Mouse (Mus musculus): ENCODE measurements around the gene Cacna1b.

The Cacna1b gene

DNA sequence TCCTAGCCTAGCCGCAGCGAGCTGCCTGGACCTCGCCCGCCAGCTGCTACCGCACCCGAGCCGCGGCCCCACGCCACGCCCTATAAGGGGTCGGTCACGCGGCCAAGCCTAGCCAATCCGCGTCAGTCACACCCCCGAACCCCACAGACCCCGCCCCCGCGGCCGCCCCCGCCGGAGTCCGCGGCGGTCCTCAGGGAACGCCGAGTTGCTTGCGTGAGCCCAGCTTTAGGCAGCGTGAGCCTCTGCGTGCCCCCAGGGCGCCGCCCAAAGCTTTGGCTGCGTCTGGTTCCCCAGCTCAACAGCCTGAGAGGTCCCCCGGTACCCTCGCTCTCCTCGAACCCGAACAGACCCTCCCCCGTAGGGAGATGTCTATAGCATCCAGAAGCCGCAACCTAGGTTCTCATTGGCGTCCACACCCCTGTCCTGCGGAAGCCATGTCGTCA lies at the start of gene Cacna1b:
Gene Cacna1b (minus strand): TSS at position 38 of the 443 bp plus-strand sequence.
- DNase-seq (ENCODE audit: low spot score in 2 of 2): peak in 1 of 2 experiments; percentile 15

DNA sequence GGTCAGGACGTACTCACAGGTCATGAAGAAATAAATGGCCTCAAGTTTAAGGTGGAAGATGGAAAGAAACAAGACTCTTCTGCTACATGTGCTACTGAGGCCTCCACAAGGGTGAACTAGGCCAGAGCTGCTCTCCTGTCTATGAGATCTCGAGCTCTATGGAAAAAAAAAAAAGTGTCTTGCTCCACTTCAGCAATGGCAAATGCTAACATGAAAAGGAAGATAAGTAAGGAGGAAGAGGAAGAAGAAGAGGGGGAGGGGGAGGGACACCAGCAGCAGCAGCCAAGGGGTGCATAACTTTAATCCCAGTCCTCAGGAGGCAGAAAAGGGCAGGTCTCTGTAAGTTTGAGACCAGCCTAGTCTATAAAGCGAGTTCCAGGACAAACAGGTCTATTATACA lies 46.8 kb upstream of the Cacna1b start:
- DNase-seq (ENCODE audit: low spot score in 2 of 2): no peak

DNA sequence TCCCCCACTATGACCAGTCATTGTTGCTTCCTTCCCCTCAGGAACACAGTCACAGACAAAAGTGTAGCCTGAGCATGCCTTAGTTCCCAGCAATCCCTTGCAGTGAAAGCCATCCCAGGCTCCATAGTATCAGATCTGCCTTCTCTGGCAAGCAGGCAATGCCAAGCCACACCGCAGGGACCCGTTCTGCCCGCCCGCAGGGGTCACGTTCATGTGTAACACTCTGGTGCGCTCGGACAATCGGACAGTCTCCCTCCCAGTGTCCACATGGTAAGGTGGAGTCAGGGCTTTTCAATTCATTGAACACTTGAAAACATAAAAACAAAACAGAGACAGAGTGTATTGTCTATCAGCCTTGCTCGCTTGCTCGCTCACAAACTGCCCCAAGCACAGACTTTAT lies 44.7 kb upstream of the Cacna1b start:
- no peak for DNase-seq (ENCODE audit: low spot score in 2 of 2)

DNA sequence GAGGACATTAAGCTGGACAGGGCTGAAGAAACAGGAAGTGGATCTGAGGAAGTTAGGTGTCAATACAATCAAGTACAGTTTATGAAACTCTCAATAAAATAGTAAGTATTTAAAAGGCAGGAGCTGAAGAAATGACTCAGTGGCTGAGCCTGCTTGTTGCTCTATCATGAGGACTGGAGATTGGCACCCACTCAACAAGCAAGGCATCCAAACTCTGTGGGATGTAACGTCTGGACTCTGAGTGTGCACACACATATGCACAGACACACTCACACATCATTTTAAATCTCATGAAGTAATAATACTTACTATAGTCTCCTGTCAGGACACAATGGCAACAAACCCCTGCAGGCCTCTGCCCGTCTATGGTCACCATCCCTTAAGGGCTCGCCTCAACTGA lies 44.1 kb upstream of the Cacna1b start:
- no peak for DNase-seq (ENCODE audit: low spot score in 2 of 2)

DNA sequence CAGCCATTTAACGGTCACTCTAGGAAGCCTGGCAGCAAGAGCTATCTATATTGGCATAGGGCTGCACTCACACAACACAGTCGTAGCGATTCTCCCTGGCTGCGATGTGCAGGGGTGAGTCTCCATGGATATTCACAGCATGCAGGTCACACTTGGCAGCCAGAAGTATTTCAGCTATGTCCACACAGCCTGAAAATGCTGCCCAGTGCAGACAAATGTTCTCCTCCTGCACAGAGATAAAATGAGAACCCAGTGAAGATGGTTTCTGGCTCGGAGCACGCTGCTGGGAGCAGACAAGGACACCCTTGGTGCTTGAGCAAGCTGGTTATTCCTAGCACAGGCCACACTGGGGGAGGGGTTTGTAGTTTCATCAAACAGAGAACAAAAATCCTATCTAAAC lies 43.2 kb upstream of the Cacna1b start:
- no peak for DNase-seq (ENCODE audit: low spot score in 2 of 2)

DNA sequence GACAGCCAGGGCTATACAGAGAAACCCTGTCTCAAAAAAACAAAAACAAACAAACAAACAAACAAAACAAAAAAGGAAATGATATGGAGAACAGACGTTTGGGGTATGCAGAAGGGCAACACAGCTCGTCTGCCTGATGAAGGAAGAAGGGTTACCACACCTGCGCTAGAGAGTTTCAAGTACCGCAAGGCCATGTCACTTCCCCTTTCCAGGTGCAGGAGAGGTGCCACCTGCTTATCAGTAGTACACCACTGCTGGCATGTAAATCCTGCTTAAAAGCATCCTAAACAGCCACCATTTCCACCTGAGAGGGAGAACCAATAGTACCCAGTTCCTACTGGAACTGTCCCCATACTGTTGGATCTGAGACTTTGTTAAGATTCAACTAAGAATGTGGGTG lies 42.7 kb upstream of the Cacna1b start:
- DNase-seq (ENCODE audit: low spot score in 2 of 2): no peak

DNA sequence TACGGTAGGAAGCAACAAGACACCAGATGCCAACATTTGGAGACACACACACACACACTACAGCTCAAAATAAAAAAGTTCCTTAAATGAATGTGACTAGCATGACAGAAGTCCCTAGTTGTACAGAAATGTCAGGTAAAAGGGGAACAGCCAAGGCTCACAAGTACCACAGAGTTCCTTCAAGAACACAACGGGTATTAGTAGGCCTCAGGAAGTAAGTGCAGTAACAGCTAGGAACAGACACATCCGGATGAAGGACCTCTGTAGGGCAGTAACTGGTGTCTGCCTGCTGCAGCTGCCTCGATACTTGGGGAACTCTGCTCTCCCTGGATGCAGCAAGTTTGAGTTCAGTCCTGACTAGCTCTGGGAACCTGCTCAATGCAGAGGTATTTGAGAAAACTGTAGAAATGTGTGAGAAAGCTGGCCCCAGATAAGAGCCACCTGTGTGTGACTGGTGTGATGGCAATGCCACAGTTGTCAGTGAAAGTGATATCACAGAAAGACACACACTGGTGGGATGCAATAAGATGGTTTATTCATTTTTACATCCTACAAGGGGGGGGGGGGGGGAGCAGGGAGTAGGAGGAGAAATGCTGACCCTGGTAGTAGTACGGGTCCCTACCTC lies 34.0 kb upstream of the Cacna1b start:
- no peak for DNase-seq (ENCODE audit: low spot score in 2 of 2)

DNA sequence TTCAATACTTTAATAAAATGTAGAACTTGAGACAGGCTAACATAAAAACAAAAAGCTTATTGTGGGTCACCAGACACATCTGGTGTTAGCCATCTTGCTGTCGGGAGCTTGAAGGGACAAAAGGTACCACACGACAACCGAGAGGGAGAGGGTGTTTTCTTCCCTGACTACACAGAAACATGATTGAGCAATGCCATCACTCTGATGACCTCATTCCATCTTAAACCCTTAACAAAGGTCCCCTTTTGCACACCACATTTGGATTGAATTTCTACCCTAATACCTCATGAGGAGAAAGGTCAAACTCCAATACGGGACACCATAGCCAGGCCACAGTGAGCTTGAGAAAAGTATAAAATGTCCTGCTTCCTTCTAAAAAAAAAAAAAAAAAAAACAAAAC lies 24.3 kb upstream of the Cacna1b start:
- no peak for DNase-seq (ENCODE audit: low spot score in 2 of 2)

DNA sequence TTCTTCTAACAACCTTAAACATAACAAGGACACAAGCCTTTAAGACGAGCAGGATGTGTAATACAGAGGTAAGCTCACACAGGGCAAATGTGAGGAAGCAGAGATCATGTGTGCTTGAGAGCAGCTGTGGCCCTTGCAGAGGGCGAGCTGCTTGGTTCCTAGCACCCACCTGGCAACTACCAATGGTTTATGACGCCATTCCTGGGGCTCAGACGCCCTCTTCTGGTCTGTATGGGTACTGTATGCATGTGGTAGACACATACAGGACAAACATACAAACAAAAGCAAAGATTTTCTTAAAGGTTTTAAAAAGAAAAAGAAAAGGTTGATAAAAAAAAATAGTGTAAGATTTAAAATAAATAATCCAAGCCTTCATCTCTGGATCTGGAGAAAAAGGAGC lies 18.3 kb upstream of the Cacna1b start:
- no peak for DNase-seq (ENCODE audit: low spot score in 2 of 2)

DNA sequence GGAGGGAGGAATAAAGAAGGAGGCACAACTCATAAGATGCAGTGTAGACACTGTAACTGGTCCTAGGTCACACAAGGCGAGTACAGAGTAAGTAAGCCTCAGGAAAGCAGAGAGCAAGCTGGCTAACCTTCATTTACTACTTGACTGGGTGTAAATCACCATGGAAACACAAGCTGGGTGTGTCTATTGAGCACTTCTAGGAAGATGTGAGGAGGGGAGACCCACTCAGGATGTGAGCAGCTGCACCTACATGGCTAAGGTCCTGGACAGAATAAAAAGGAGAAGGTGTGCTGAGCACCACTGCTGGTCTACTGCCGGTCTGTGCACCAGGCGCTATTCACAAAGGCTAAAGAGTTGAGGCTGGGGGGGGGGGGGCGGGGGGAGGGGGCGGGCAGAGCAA lies 13.9 kb upstream of the Cacna1b start:
- DNase-seq (ENCODE audit: low spot score in 2 of 2): no peak

DNA sequence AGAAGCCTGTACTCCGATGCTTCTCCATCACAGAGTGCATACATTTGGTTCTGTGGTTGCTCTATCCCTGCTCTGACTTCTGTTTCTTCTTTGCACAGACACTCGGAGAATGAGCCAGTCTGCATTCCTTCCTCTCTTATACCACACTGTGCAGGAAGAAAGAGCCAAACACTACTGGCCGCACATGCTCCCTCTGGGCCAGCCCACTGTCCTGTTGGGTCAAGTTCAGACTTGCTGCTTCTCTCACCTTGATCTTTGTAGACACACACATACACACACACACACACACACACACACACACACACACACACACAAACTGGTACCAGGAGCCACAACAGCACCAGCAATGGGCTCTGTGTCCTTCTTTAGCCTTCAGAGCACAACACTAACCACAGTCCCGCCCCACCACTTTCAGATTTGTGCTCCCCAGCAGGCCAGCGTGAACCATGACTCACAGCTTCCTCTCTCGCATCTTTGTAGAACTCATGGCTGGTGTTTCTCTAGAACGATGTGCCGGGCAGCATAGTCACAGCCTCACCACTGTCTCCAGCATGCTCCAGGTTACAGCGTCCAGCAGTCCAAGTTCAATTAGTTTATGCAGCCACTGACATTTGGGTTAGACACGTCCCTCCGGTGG lies 13.1 kb upstream of the Cacna1b start:
- DNase-seq (ENCODE audit: low spot score in 2 of 2): no peak

DNA sequence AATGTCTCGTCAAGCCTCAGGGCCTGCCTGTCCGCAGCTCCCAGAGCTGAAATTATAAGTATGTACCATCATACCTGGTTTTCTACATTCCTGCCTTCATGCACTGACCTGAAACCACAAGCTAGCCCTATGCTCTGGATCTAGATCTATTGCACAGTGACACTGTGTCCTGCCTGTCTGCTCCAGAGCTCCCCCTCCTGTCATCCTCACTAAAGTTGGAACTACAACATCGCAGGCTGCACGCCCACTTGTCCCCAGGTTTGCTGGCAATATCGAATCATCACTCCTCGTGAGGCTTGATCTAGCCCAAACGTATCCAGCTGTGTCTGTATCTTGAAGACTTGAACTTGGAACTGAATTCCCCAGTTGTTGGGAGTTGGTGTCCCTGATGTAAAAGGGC lies 11.9 kb upstream of the Cacna1b start:
- no peak for DNase-seq (ENCODE audit: low spot score in 2 of 2)

DNA sequence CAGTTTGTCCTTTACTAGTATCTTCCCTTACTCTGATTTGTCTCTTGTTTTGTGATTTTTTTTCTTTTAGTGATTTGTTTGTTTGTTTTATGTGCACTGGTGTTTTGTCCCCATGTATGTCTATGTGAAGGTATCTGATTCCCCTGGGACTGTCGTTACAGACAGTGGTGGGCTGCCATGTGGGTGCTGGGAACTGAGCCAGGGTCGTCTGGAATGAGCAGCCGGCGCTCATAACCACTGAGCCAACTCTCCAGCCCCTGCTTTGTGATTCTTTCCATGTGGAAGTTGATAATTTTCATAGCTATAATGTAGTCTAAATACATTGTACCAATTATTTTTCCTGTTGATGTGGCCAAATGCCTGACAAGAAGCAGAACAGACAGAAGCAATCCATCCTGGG lies 7.9 kb upstream of the Cacna1b start:
- no peak for DNase-seq (ENCODE audit: low spot score in 2 of 2)

DNA sequence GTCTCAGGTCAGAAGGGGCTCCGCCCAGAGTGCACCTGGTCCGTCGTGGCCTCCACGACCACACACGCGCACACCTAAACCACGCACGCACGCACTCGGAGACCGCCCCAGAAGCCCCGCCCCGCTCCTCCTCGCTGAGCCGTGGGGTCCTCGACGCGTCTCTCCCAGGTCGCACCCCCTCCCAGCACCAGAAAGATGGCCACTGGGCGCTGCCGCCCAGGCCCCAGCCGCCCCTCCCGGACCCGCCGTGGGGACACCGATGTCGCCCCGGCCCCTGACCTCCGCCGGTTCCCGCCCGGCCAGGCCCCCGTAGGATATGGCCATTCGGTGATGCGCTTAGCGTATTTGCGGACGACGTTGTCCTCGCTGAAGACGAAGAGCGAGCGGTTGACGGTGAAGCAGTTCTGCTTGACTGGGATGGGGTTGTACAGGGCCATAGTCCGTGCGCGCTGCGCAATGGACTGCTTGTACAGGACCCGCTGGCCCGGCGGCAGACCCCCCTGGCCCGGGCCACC lies 449 bp downstream of the Cacna1b start:
- no peak for DNase-seq (ENCODE audit: low spot score in 2 of 2)

DNA sequence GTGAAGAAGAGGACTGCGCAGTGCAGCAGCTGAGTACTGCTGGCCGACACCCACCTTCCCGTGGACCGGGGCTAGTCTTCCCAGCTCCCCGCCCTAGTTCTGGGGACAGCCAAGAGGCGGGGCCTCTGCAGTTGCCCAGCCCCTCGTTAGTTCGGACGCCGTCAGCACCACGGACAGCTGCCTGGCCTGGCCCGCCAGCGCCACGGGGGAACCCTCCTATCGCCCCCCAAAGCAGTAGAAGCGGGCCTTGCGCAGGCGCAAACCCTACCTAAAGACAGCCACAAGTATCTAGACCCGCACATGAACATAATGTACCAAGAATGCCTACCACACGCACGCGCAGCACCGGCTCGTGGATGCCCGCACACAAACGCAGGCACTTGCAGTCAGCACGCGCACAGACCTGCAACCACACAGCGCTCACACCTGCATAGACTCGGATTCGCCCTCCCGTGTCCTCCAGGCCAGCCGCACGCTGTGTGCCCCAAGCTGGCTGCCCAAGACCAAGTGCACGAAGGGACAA lies 968 bp downstream of the Cacna1b start:
- peak in 1 of 2 experiments; percentile 15 for DNase-seq (ENCODE audit: low spot score in 2 of 2)

DNA sequence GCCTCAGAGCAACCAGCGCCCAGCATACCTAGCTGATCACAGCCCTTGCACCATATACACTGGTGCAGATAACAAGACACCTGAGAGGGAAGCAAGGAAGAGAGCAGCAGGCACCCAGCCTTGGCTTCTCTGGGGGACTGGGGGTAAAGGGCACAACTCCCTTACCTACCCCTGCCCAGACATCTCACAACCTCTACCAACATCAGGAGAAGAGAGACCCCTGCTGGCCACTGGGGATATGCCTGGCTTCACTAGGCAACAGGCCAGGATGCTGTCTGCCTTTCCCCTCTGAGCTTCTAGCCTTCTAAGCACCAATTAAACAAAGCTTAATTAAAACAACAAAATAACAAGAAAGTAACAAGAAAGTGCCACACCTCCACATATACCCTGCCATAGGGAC lies 7.7 kb downstream of the Cacna1b start:
- DNase-seq (ENCODE audit: low spot score in 2 of 2): peak in 1 of 2 experiments; percentile 12

DNA sequence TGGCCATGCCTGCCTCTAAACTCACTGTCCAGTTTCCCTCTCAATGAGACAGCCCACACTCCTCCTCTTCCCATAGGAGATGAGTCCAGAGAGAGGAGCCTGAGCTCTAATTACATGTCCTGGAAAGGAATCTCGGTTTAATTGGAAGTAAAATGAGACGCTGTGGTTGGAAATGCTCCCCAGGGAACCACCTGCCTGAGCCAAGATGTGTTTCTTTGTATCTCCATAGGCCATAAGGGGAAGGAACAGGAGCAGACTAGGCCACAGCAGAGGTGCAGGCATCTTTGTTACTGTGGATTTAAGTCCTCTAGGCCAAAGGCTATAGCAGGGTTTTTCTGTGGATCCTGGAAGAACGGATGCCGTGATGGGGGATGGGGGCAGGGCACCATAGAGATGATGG lies 10.4 kb downstream of the Cacna1b start:
- no peak for DNase-seq (ENCODE audit: low spot score in 2 of 2)

DNA sequence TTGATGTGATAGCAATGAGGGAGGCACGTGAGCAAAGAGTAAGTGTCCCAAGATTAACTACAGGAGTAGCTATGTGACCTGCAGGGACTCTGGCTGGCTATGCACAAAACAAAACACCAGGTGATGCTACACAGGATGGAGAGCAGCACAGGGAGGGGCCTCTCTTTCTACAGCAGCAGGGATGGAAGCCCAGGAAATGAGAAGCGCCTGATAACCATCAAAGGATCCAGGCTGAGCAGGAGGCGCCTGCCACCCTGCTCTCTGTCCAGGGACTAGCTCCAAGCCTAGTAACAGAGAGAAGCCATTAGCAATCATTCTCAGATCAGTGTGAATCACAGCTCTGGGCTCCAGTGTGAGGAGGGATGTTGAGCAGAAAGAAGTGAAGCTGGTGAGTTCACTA lies 12.9 kb downstream of the Cacna1b start:
- DNase-seq (ENCODE audit: low spot score in 2 of 2): no peak

DNA sequence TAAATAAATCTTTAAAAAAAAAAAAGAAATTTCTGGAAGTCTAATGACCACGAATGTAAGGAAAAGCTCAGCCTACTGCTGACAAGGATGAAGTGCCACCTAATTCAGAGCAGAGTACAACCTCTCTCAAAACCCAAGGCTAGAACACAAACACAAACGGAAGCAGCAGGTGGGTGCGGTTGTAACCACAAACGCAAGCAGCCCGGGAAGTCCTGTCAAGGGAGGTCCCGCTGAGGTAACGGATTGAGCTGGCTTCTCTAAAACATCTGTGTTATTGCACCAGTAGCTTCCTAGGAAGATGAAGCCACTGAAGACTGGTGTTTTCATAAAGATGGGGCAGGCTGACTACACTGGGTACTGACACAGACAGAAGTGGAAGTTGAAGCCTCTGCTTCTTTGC lies 15.1 kb downstream of the Cacna1b start:
- no peak for DNase-seq (ENCODE audit: low spot score in 2 of 2)

DNA sequence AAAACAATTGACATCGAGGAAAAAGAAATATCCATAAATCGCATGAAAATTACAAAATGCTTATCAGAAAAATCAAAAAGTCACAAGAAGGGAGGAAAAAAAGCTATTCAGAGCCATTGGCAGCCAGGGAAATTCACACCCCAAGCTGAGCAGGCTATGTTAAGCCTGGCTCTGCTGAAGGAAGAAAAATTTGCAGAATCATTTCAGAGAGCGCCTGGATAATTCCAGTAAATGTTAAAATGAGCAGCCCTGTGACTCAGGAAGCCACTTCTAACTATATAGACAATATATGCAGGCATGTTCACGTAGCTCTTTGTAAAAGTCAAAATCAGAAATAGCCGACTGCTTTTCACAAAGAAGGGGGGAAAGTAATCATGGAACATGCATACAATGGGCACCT lies 23.3 kb downstream of the Cacna1b start:
- no peak for DNase-seq (ENCODE audit: low spot score in 2 of 2)

DNA sequence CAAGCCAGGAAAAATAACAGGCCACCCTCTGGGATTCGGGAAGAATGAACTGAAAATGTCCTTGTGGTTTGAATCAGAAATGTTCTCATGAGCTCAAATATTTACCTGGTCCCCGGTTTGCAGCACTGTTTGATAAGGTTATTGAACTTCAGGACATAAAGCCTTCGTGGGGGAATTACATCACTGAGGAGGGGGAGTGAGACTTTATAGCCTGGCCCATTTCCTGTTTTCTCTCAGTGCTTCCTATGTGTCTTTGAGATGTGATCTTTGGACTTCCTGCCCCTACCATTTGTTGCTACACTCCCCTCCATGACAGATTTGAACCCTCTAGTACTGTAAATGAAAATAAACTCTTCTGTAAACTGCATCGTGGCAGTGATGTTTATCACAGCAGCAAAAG lies 29.8 kb downstream of the Cacna1b start:
- DNase-seq (ENCODE audit: low spot score in 2 of 2): no peak

DNA sequence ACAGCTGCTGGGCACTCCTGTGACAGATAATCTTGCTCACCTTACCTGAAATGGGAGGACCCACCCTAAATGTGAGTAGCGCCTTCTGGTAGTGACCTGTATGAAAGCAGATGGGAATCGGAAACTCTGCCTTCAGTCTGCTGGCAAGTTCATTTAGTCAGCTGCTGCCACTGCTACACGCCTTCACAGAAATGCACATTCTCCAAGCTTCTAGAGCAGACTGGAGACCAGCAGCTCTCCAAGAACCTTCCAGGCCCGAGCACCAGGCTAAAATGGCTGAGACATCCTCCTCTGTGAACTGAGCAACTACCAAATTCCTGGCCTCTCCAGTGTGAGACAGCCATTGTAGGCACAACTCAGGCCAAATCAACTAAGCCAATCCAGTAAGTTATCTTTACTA lies 37.1 kb downstream of the Cacna1b start:
- no peak for DNase-seq (ENCODE audit: low spot score in 2 of 2)

DNA sequence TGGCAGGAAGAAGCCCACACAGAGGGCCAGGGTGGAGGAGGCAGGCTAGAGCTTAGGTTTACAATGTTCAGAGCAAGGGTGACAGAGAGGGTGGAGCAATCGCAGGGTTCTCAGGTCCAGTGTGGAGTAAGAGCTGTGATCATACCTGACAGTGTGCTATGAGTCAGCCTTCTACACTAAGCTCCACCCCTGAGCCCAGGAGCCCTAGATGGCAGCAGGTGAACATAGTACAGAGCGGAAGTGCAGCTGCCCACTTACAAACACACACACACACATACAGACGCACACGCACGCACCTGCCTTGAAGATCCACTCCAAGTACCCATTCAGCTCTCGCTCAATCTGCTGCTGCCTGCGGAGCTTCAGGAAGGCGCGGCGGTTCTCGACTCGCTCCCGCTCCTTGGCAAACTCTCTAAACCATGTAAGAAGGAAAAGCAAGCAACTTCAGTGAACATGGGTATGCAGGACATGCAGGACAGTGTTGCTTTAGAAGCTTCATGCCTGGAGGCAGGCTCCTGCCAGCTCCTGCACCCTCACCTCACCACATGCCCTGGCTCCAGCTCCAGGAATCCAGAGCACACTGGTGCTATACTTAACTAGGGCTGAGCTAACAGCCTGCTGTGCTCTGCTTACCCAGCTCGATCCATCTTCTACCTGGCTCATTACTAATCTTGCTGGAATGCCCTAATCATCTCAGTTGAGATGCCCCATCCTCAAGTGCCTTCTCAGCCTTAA lies 43.1 kb downstream of the Cacna1b start:
- DNase-seq (ENCODE audit: low spot score in 2 of 2): no peak
